Mouse (Mus musculus): ENCODE data around the gene Fam107b.
"Not testable (repeated sequence)": the region's sequence is repeated elsewhere in the genome, so short reads cannot be mapped to it uniquely, and the experiment has no call there.

The Fam107b gene

GRCm38 (mm10) chr2:3659300-3659910 is 89.1 kb downstream of the Fam107b start:
- DNase-seq, result no peak

DNA sequence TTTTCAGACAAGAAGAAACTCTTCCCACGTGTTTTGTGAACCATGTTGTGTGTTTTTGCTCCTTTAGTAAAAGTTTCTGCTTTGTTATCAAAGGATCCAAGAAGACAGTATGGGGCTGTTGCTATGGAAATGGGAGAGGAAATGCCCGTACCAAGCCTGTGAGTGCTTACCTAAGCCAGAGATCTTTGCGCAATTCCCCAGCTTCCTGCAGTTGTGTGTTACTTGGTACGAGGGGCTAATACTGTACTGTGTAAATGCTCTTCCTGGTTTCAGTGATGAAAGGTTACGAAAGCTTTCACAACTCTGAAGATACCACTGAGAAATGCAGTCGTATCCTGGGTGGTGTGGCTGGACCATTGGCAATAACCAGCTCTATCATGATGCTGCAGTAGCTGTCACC is 93.8 kb downstream of the Fam107b start:
- DNase-seq, result no peak

- no peak for DNase-seq
Observed at GRCm38 (mm10) chr2:3668682-3669081, 98.4 kb downstream of the Fam107b start.

GRCm38 (mm10) chr2:3669646-3670045 is 99.4 kb downstream of the Fam107b start:
- no peak for DNase-seq

DNA sequence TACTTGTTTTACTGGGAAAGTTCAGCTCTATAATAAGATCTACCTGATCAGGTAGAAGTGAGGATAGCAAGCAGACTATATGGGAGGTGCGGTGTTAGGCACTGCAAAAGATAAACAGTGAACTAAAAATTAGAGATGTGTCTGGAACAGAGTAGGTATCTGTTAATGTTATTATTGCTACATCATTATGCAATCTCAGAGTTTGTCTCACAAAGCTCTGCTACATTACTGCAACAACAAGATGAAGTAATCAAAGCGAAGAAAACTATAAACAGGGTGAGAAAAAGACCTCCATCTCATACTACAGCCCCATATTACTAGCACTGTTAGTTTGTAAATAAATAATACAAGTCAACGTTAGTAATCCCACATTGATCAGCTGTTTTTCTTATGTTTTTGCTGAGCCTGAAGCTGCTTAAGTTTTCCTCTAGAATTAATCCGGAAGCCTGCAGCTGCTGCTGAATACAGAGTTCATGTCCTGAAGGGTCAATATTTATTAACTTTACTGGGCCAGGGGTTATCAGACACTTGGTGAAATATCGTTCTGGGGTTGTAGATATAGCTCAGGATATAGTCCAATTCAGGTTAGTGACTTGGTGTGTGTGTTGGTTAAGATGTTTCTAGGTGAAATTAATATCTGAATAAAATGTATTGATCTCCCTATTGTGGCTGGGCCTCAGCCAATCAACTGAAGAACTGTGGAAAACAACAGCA is 102.5 kb downstream of the Fam107b start:
- DNase-seq, result no peak

DNA sequence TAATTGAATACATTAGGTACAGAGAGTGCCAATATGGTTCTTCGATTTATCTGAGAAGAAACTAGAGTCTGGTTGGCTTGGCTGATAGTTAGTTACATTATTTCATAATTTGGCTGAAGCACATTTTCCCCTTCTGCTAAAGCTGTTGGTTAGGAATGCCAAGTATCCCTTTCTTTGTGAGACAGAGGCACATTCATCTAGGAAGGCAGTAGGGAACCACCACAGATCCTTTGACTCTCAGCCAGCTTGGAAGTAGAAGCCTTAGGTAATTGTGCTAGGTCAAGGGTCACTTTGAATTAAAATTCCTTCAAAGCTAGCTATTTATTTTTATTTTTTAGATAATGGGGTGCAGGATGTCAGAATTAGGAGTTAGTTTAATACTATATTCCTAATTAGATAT is 105.2 kb downstream of the Fam107b start:
- no peak for DNase-seq

- DNase-seq, result no peak
Observed at GRCm38 (mm10) chr2:3682699-3683098, 112.4 kb downstream of the Fam107b start.

GRCm38 (mm10) chr2:3683343-3683742 is 113.1 kb downstream of the Fam107b start:
- DNase-seq, result no peak

GRCm38 (mm10) chr2:3683751-3684229 is 113.5 kb downstream of the Fam107b start:
- no peak for DNase-seq

- no peak for DNase-seq
Observed at GRCm38 (mm10) chr2:3690221-3690620, 119.9 kb downstream of the Fam107b start.

DNA sequence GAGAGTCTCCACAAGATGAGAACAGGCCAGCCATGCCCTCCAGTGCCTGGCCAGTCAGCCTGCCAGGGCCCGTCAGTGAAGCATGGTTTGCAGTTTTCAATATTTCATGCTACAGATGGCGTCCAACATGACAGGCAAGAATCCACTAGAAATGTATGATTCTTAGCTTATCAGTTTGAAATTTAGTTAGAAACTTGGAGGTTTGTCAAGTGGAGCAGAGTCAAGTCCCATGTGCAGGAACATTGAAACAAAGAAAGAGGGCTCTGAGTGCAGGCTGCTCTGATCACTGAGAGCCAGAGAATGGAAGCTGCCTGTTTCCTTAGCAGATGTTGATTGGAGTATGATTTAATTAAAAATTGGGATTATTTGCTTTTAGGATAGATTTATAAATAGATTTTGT is 122.5 kb downstream of the Fam107b start:
- DNase-seq, result no peak

DNA sequence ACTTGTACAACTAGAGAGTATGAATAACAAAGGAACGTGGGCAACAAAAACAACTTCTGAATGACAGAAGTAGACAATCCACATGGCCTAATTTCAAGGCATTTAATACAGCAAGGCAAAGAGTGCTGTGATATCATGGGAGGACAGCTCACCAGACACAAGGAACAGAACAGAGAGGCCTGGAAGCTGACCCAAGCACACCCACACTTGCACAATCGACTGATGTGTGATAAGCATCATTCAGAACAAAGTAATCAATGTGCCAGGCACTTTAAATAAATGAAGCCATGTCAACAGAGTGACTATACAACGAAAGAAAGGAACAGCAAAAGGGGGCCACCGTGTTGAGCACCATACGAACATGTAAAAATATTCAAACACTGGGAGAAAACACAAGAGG is 125.6 kb downstream of the Fam107b start:
- no peak for DNase-seq

DNA sequence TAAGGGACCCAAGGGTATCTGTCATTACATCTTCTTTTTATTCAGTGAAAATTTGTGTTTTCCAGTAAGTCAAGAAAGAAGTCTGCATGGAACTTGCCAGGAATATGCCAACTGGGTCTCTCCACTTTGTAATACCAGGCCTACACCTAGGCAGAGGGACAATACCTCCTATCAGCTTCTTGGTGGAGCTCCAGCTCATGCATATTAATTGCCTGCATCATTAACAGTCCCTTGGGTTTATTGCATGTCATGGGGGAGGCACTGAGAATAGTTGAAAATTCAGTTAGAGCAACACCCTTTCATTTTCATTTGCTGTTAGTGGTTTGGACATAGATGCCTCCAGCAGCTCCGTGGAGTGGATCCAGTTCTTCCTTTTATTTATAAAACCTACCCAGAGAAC is 130.1 kb downstream of the Fam107b start:
- DNase-seq, result no peak

DNA sequence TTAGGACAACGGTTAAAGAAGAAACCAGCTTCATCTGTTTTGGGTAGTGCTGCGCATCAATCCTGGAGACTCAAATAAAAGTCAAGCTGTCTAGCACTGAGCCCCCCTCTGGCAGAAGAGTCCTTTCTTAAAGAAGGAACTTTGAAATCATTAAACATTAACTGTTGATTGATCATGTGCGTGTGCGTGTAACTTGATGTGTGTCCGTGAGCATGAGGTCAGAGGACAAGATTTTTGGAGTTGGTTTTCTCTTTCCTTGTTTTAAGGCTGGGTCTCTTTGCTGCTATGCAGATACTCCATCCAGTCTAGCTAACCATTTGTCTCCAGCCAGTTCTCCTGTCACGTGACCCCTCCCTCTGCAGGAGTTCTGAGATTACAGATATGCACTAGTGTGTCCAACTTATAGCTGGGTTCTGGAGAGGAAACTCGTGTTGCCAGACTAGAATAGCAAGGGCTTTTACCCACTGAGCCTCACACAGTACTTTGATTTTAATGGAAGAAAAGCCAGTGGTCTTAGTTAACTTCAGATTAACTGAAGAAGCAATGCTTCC is 132.4 kb downstream of the Fam107b start:
- DNase-seq, result peak; percentile 20

DNA sequence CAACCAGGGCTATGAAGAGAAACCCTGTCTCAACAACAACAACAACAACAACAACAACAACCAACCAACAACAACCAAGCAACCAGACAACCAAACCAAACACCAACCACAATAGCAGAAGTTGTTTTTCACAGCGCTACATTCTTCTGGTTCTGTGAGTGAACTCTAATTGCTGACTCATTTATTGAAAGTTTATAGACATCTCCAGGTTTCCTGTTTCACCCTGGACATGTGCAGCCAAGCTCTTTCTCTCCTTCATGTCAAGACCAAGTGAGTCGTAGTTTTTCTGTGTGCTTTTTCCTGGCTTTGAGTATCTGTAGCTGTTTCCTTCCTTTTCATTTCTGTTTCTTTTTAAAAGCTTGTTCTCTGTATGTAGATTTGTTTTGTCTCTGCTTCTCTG is 133.5 kb downstream of the Fam107b start:
- no peak for DNase-seq

GRCm38 (mm10) chr2:3704311-3705162 is 134.2 kb downstream of the Fam107b start:
- DNase-seq, result peak; percentile 67

DNA sequence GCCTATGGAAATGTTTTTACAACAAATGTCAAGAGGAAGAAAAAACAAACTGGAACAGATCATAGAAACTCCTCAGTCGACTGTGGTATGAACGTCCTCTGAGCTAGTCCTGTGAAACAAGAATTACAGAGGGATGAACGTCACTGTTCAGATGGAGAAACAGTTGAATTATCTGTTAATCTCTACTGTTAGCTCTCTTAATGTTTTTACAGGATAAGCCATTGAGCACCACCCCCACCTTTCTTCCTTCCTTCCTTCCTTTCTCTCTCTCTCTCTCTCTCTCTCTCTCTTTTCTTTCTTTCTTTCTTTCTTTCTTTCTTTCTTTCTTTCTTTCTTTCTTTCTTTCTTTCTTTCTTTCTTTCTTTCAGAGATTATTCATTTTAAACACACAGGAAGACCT is 135.0 kb downstream of the Fam107b start:
- not testable (repeated sequence) for DNase-seq

- no peak for DNase-seq
Observed at GRCm38 (mm10) chr2:3707236-3707635, 136.9 kb downstream of the Fam107b start.

DNA sequence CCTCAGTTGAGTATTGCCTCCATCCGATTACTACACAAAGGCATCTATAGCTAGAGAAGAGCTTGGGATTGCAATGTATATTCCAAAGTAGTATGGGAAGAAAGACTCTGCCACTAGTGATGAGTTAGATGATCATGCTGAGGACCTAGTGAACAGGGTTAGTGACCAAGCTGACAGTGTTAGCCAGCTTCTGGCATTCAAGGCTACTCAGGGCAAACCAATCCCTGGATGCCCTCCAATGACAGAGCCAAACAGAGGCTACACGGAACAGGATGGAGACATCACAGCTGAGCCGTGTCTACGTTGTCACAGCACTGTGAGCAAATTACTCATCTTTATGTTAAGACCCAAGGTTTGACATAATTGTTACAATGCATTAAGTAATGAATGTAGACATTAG is 138.3 kb downstream of the Fam107b start:
- no peak for DNase-seq

DNA sequence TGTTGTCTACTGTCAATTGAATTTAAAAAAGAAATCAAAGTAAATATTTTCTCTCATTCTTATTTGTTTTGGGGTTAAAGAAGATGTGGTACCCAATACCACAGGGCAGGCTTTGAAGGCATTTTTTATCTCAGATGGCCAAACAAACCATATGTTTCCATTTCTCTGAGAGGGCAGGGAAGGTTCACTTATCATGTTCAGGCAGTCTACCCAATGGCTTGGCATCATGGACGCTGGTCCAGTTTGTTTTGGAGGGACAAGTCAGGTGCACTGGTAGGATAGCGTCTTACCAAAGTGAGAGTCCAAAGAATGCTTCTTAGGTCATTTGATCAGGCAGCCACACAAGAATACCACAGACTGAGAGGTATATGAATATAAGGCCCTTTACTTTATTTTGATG is 139.6 kb downstream of the Fam107b start:
- DNase-seq, result no peak

DNA sequence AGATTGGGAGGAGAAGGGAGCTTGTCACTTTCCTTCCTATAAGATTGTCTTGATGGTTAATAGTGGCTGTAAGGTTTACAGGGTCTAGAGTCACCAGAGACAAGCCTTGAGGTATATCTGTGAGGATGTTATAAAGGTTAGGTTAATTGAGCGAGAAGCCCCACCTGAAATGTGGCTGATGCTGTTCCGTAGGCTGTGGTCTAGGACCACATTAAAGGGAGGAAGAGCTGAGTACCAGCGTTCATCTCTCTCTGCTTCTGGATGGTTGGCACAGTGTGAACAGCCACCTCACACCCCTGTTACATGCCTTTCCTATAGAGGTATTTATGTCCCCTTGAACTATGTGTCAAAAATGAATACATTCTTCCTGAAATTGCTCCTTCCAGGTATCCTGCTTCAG is 140.2 kb downstream of the Fam107b start:
- DNase-seq, result no peak

DNA sequence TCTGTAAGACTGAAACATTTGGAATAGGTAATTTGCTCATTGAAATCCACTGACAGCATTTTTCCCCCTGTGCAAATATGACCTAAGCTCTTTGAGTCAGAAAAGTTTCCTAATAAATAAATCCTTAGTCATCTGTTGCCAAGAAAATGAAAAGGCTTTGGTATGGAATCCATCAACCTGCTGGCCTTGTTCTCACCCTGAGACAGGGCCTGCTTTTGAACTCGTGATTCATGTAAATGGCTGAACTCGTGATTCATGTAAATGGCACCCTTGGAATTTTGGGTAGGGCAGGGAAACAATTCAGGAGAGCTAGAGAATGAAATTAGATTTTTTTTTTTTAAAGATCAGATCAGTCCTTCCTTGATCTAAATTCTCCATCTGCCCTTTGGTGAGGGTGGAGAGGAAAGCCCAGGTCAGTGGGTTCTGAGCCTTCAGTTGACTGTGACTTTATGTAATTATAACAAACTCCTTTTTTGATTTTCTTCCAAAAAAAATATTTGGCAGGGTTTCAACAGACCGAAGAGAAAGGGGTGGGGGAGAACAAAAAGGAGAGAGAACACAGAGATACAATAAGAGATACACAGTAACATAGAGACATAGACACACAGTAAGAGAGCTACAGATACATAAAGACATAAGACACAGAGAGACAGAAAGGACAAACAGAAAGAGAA is 142.2 kb downstream of the Fam107b start:
- DNase-seq, result no peak

DNA sequence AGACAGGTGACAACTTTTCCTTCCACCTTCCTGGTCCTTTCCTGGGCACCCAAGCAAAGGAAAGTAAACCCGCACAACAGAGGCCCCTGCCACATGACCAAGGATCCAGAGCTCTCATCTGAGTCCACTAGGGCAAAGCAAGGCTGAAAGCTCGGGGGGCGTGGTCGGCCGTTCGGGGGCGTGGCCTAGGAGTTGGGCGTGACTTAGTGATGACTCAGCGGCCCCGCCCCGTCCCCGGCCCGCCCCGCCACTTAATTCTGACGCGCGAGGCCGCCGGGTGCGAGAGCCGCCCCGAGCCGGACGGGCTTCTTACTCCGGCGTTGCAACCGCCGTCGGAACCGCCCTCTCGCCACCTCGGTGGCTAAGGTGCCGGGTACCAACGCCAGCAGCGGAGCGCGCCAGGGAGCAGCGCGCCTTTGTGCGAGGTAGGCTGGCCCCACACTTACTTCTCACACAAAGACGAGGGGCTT is 143.0 kb downstream of the Fam107b start:
- DNase-seq, result peak; percentile 100
